37 mouse cellular contexts compared by ENCODE assay signal in the genomic region with DNA sequence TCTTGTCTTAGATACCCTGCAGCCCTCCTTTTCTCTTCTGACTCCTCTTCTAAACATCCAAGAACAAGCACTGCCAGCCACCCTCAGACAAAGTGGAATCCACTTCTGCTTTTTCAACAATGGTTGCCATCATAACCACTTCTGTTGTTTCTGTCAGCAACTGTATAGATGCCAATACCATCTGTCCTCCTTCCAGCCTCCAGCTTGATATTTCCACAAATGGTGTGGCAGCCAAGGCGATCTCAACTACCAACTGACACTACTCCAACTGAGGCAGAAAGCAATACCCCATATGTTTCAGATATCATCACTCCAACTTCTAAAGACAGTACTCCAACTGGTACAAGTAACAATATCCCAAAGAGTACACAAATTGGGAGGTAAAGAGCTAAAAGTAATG. TPM values are rescaled to one million over a fixed set of nuclear protein-coding genes. Genes with fewer than 3 reads are reported as not detected.
DNase-seq lines count a peak whose midpoint lies in the region; ATAC-seq lines count a peak whose summit lies in the region.
"Had no signal": no experiment of that assay in that cellular context is flagged by ENCODE, and none has a peak within 500 bp of the region (broad histone marks: within the 10 kb centered on the region; RNA-seq: fewer than 3 reads in every experiment).

No protein-coding gene starts in this region.

- ATAC-seq in CD4-positive, CD25-positive, alpha-beta regulatory T cell, adult 4 months = no peak
- ATAC-seq: hindbrain, postnatal 0 days; intestine, embryonic 15.5 days; liver, embryonic 12.5 days; liver, postnatal 0 days had no signal

- DNase-seq in right cerebral cortex, adult 18-20 months = peak; percentile 0
- DNase-seq in right cerebral cortex, postnatal 25 days = no peak
- DNase-seq in layer of hippocampus, adult 11-12 months (ENCODE audit: low spot score) = peak; percentile 50
- peak; percentile 32 for DNase-seq in layer of hippocampus, adult 9-10 months (ENCODE audit: low spot score)
- DNase-seq in telencephalon, adult 2 months (ENCODE audit: low read depth, low spot score) = peak; percentile 28
- DNase-seq in MN1 (ENCODE audit: low spot score) = no peak
- DNase-seq: adrenal gland, postnatal 10 days; B cell, adult 2 months; cerebellum, adult 2 months; cerebellum, postnatal 14 days; gastrocnemius, postnatal 25 days; heart, adult 11 months; kidney, adult 8-10 months; kidney, postnatal 10 days; liver, postnatal 0 days; lung, postnatal 36 days; thymus, adult 2 months; thymus, postnatal 4 days had no signal

RNA-seq across cellular contexts. Expression of gene Gm7714, which starts 12.2 kb away (rescaled TPM):
- not detected for polyA plus RNA-seq in CD4-positive, CD25-positive, alpha-beta regulatory T cell, adult 4 months (2017; shearing (Covaris generic))
- polyA plus RNA-seq: cerebellum, adult 2 months; cortical plate, adult 2 months; embryonic facial prominence, embryonic 14.5 days; erythroblast, embryonic 14.5 days; forebrain, embryonic 12.5 days; frontal cortex, adult 2 months; heart, embryonic 10.5 days; heart, embryonic 15.5 days; hindbrain, embryonic 11.5 days; hindbrain, postnatal 0 days; intestine, embryonic 15.5 days; limb, embryonic 14.5 days; liver, embryonic 12.5 days; liver, postnatal 0 days; lung, embryonic 16.5 days; midbrain, embryonic 12.5 days; midbrain, postnatal 0 days; myocyte; neural tube, embryonic 12.5 days; stomach, embryonic 15.5 days; thymus, adult 2 months had no signal

Comparison
In these comparisons a context has a peak if more than half of its experiments do, and no peak if none do; other contexts are left out.
1. DNase-seq: peak in right cerebral cortex, adult 18-20 months (single experiment), layer of hippocampus, adult 11-12 months (single experiment), layer of hippocampus, adult 9-10 months (single experiment) and telencephalon, adult 2 months (single experiment); none in right cerebral cortex, postnatal 25 days (single experiment) and MN1 (single experiment).